Mouse (Mus musculus): ENCODE measurements at regions not wholly inside any gene's neighbourhood (a gene's known extent, or its start where the extent isn't known, plus 50 kb on each side); places are given as distances from the start of the nearest gene placed in this dataset.
A peak's percentile ranks its signal among the peaks of the same experiment; 100 is the strongest.

DNA sequence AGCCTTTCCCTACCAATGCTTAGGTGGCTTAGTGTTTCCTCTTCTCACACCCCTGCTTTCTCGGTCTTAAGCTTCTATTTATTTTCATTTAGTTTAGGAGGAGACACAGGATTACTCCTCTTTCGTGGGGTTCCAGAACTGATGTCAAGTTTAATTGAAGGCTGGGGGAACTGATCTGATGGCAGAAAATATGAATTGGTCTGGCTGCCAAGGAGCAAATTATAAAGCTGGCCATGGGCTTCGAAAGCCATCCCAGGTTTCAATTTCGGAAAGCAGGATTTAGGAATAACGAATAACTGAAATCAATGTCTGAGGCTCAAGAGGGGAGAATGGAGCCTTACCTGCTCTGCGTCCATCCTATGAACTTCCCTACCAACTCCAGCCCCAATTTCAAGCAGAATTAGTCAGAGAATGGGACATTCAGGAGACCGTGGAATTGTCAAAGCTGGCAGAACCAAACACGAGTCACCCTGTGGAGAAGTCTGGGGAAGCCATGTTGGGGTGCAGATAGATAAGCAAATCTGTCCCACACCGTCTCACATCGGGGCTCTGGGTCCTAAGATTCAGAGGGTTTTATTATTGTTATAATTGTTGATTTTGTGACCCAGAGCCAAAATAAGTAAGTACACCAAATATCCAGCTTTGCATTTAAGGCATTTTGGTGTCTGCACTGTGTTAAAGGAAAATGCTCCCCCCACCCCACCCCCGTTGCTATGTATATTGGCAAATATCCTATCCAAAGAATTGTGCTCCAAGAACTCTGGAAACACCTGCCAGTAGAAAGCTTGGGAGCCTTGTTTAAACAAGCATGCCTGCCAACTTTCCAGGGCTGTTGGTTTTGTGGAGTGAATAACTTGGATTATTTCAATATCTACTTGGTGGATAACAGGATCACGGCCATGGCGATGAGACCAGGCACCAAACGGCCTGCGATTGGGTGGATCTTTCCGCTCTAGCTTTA is 56.5 kb upstream of the Tgfbr2 start:
- no peak overlapping the region for H3K4me3 ChIP-seq
- H3K36me3 ChIP-seq = no peaks in the 10 kb centered on the region
- no peak overlapping the region; the same call in 1 of the 2 replicates for H3K4me2 ChIP-seq (replicated peaks)
- H3K27ac ChIP-seq = peak overlapping the region; percentile 64
- H3K9me3 ChIP-seq = no peaks in the 10 kb centered on the region
- 73% methylated on average over 16 of the region's 16 CpGs for WGBS
- no peaks in the 10 kb centered on the region for H3K27me3 ChIP-seq
- ATAC-seq (ENCODE audit: low FRiP score, low read depth) = peak; percentile 73; the same call in 1 of the 2 replicates
- peaks cover 25% of the 10 kb centered on the region for H3K4me1 ChIP-seq
- H3K9ac ChIP-seq = no peak overlapping the region

- Histone ChIP-seq H3K27ac (peak overlapping the region; percentile 64; the same call in 1 of the 2 replicates), H3K4me1 (peaks cover 25% of the 10 kb centered on the region), H3K9ac (no peak overlapping the region), H3K4me3 (no peak overlapping the region), H3K9me3 (no peaks in the 10 kb centered on the region), H3K36me3 (no peaks in the 10 kb centered on the region), H3K4me2 (replicated peaks) (no peak overlapping the region), H3K27me3 (no peaks in the 10 kb centered on the region)
- 91% methylated on average over 7 of the region's 7 CpGs for WGBS
- no peak for ATAC-seq (ENCODE audit: low FRiP score, low read depth)
Measured at GRCm38 (mm10) chr9:116230346-116230745, 55.2 kb upstream of the Tgfbr2 start.

DNA sequence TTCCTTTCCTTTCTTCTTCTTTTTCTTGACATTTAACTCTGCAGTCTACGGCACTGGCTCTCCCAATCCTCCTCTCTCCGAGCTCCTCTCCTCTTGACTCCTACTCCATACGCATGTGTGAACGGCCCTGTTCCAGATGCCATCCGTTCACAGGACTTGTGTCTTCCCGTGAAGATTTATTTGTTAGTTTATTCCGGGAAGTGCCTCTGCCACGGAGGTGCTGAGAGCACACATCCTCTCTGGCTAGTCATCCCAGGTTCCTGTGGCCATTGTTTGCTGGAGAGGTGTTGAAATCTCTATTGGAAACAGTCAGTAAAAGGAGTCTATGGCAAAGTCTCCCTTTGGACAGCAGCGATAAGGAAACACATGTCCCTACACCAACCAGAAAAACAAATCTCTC is 53.3 kb upstream of the Tgfbr2 start:
- H3K27me3 ChIP-seq = no peaks in the 10 kb centered on the region
- no peaks in the 10 kb centered on the region for H3K36me3 ChIP-seq
- no peak overlapping the region for H3K4me2 ChIP-seq (replicated peaks)
- peaks cover 19% of the 10 kb centered on the region for H3K4me1 ChIP-seq
- no peak overlapping the region for H3K4me3 ChIP-seq
- H3K27ac ChIP-seq = no peak overlapping the region
- H3K9ac ChIP-seq = no peak overlapping the region
- ATAC-seq (ENCODE audit: low FRiP score, low read depth) = no peak
- WGBS = 37% methylated on average over 9 of the region's 9 CpGs
- no peaks in the 10 kb centered on the region for H3K9me3 ChIP-seq

GRCm38 (mm10) chr9:116227738-116228137 is 52.6 kb upstream of the Tgfbr2 start:
- H3K4me2 ChIP-seq (replicated peaks) = no peak overlapping the region
- H3K27me3 ChIP-seq = no peaks in the 10 kb centered on the region
- WGBS = 62% methylated on average over 7 of the region's 7 CpGs
- peaks cover 19% of the 10 kb centered on the region for H3K4me1 ChIP-seq
- no peaks in the 10 kb centered on the region for H3K36me3 ChIP-seq
- ATAC-seq (ENCODE audit: low FRiP score, low read depth) = no peak
- H3K9me3 ChIP-seq = no peaks in the 10 kb centered on the region
- H3K9ac ChIP-seq = no peak overlapping the region
- H3K27ac ChIP-seq = no peak overlapping the region
- no peak overlapping the region for H3K4me3 ChIP-seq
